Mouse (Mus musculus): ENCODE measurements at regions not wholly inside any gene's neighbourhood (a gene's known extent, or its start where the extent isn't known, plus 50 kb on each side); places are given as distances from the start of the nearest gene placed in this dataset.

DNA sequence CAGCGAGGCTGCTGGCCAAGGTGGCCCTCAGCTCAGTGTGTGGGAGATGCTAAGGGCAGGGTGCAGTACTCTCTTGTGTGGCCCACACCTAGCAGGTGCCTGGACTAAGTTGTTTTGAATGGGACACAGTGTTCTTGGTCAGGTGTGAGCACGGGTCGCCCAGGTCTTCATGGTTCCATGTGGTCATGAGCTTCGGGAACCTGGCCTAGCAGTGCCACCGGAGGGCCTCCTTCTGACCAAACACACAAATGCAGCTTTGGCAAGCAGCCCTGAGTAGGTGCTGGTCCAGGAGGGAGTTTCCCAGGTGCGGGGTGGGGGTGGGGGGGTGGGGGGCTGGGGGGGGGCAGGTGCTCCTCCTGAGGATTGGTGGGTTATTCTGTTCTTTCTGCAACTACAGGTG is 127.6 kb downstream of the Gadd45g start:
- no peak for DNase-seq (ENCODE audit: low read depth)

GRCm38 (mm10) chr13:51975330-51975729 is 128.9 kb downstream of the Gadd45g start:
- no peak for DNase-seq (ENCODE audit: low read depth)

- peak; percentile 73 for DNase-seq (ENCODE audit: low read depth)
Observed at GRCm38 (mm10) chr13:51975801-51976601, 129.5 kb downstream of the Gadd45g start.

DNA sequence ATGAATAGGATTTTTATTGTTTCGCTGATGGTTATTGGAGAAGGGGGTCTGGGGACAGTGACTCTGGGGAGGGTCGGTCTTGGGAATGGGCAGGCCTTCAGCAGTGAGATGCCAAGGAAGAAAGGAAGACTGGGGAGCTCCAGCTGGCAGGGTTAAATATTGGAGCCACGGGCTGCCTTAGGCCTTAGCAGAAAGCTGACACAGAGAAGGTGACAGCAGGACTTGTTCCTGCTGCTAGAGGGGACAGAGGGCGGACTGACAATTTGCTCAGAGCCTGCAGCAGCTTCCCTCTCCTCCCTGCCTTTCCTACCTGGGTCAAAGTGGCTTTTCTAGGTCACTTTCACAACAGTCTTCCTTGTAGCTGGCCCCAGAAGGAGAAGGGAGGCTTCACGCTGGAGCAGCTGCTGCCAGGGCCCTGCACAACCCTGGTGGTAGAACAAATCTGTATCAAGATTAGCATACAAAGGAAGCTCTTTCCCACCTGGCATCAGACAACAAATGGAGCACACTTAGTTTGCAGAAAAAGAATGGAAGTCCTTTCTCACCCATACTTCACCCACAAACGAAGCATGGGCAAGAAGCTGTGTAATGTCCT is 130.2 kb downstream of the Gadd45g start:
- no peak for DNase-seq (ENCODE audit: low read depth)

DNA sequence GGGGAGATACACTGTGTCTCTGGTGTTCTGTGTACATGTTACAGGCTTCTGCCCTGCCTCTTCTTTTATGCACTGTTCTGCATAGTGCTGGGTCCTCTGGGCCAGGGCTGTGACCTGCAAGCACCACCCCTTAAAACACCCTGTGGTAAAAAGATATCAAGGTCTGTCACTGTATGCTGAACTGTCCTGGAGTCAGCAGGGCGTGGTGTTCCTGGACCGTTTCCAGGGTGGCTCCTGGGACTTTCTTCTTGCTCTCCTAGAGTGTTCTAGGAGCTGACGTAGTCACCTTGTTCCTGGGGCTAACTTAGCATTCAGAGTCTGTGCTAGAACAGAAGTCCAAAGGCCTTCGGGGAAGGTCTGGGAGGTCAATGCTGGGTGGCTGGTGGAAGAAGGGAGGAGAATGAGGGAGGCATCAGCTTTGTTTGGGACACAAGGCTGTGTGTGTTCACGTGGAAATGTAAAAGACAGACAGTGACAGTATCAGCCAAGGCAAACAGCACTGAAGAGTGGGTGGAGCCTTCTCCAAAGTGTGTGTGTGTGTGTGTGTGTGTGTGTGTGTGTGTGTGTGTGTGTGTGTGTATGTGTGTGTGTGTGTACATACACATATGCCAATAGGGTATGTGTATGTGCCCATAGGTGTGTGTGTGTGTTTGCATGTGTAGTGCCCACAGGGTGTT is 133.0 kb downstream of the Gadd45g start:
- no peak for DNase-seq (ENCODE audit: low read depth)

GRCm38 (mm10) chr13:51980344-51980743 is 133.9 kb downstream of the Gadd45g start:
- no peak for DNase-seq (ENCODE audit: low read depth)

DNA sequence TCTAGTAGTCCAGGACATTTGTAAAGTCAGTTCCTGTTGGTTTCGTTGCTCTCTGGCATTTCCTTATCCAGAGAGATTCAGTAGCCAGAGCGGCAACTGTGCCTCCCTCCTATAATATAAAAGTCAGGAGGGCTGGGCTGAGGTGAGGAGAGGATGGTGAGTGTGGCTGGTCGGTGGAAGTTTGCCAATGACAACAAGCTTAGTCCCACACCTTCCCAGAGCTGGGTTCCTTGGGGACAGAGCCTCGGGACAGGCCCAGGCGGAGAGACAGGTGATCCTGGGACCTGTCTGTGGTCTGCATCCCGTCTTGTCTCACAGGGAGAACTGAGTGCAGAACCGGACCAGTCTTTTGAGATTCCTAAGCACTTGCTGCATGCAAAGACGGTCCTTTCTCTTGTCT is 136.5 kb downstream of the Gadd45g start:
- DNase-seq (ENCODE audit: low read depth), result no peak

DNA sequence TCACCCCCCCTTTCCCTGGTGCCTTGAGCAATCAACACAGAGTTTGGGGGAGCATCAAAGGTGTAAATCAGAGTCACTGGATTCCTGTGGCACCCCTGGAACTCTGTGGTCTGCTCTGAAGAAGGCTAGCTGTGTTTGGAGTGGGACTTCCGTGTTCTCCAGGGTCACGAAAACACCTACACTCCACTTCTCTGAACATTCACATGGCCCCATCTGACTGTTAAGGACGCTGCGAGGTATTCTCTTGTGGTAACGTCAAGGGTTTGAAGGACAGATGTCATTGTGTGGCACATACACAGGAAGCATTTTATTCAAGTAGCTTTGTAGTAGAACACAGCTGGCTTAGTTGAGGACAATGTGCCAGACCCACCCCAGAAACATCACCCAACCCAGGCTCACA is 137.1 kb downstream of the Gadd45g start:
- DNase-seq (ENCODE audit: low read depth), result no peak

GRCm38 (mm10) chr13:51991339-51991738 is 144.9 kb downstream of the Gadd45g start:
- DNase-seq (ENCODE audit: low read depth), result no peak

DNA sequence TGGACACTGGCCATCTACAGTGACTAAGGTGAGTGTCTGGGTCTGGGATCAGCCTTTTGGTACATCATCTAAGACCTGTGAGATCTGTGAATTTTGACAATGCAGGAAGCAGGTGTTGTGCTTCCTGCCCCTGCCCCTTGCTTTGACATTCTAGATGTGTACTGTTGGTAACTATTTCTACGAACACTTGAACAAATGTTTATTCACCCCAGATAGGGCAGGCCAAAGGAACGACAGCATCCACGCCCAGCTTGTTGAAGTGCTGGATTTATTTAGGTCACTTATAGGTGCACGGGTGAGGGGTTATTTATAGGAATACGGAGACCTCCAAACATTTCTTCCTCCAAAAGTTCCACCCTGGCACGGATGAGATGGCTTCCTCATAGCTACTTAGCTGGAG is 146.4 kb downstream of the Gadd45g start:
- DNase-seq (ENCODE audit: low read depth), result no peak

DNA sequence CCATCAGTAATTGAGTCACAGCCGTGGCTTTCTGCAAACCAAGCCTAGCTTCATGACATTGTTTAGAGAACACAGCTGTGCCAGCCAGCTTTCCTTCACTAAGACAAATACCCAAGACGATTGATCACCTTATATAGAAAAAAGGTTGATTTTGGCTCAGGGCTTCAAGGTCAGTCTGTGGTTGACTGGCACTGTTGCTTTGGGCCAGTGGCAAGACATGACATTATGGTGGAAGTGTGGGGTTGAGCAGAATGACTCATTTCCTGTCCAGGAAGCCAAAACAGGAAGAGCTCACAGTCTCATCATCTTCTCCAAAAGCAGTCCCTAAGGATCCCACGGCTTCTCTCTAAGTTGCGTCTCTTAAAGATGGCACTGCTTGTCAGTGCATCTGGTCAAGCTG is 149.7 kb downstream of the Gadd45g start:
- DNase-seq (ENCODE audit: low read depth), result peak; percentile 73

GRCm38 (mm10) chr13:51998542-51998941 is 152.1 kb downstream of the Gadd45g start:
- DNase-seq (ENCODE audit: low read depth), result no peak

DNA sequence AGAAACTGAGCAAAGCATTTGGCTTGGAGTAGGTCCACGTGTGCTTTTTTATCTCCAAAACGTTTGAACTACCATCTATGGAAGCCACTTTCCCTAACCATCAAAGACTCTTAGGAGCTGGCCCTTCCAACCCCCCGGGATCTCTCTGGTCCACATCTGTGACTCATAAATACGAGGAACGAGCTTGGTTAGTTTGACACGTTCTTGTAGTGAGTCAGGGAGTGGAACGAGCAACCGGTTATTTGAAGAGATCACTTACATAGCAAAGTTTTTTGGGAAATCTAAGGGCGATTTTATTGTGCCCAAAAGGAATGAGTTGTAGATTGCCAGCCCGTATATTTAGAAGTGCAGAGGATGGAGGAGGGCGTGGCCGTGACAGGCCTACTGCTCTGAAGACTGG is 155.3 kb downstream of the Gadd45g start:
- DNase-seq (ENCODE audit: low read depth), result no peak

DNA sequence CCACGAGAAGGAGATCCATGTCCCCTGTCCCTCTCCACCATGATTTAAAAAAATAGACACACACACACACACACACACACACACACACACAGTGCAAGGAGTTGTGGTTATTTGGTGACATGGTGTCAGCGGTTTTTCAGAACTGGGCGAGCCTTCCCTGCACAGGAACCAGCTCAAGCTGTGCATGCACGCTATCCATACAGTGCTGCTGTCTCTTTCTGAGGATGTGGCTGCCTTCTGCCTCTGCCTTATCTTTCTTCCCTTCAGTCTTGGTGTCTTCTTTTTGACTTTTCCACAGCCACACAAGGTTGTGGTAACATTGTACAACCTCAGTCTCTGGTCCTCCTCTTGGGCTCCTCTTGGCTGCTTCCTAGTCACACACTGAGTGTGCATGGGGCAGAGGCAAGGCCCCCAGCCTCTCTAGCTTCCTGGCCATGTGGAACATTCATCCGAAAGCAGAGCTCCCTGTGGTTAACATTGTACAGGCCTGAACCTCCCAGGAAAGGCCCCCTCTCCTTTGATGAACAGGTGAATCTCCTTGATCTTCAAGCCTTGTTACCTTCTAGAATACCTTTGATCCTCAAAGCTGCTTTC is 157.6 kb downstream of the Gadd45g start:
- DNase-seq (ENCODE audit: low read depth), result peak; percentile 59

- DNase-seq (ENCODE audit: low read depth), result no peak
Observed at GRCm38 (mm10) chr13:52007585-52008395, 161.3 kb downstream of the Gadd45g start.

DNA sequence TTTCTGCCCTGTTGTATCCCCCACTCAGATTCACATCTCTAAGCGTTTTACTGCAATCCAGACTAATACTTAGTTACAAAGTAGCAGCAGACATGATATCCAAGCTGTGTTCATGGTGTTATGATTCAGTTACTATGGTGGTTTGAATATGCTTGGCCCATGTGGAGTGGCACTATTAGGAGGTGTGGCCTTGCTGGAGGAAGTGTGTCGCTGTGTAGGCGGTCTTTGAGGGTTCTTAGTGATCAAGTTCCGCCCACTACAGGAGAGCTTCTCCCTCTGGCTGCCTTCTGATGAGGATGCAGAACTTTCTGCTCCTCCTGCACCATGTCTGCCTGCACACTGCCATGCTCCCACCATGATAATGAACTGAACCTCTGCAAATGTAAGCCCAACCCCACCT is 162.8 kb downstream of the Gadd45g start:
- DNase-seq (ENCODE audit: low read depth), result peak; percentile 11

GRCm38 (mm10) chr13:52009766-52010165 is 163.3 kb downstream of the Gadd45g start:
- DNase-seq (ENCODE audit: low read depth), result no peak

DNA sequence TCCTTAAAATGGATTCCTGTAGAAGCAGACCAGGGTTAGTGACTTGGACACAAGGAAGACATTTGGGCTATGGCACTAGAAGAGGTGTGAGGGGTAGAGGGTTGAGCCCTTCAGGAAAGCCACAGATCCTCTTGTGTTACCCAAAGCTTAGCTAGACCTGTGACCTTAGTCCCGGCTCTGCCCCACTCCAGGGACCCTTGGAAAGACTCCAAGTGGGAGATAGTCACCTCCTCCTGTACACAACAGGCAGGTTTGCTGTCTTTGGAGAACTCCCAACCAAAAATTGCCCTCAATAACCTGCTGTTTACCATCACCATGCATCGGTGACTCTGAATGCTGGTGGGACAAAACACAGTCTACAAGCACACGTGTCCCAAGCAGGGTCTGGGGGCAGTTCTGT is 164.5 kb downstream of the Gadd45g start:
- DNase-seq (ENCODE audit: low read depth), result no peak

GRCm38 (mm10) chr13:52013182-52013581 is 166.7 kb downstream of the Gadd45g start:
- DNase-seq (ENCODE audit: low read depth), result no peak

DNA sequence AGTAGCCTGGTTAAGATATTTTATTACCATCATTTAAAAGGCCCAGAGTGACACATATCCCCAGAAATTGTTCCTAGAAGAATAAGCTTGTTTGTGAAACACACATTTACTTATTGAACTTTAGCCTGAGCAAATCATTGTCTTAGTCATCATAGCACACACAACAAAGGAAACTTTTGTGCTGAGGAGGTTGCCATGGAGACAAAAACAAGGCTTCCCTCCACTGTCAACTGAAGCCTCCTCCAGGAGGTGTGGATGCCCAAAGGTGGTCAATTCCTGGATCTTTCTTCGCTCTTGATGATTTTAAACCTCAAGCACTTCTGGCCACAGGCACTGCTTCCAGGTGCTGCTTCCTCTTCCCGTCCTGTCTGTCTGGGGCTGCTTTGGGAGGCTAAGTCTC is 167.3 kb downstream of the Gadd45g start:
- DNase-seq (ENCODE audit: low read depth), result no peak

DNA sequence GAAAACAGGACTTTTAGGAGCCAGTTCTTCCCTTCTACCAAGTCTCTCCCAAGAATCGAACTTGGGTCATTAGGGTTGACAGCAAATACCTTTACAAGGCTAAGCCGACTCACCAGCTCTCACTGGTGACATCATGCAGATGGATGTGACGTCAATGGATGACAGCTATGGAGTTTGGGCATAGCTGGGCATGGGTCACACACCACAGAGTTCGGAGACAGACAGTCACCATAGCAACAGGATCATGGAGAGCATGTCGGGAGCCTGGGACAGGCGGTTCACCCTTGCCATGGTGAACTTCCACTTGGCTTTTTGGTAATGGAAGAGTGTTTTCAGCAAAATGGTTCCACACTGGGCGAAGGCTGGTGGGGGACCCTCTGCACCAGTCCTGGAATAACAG is 168.1 kb downstream of the Gadd45g start:
- no peak for DNase-seq (ENCODE audit: low read depth)

DNA sequence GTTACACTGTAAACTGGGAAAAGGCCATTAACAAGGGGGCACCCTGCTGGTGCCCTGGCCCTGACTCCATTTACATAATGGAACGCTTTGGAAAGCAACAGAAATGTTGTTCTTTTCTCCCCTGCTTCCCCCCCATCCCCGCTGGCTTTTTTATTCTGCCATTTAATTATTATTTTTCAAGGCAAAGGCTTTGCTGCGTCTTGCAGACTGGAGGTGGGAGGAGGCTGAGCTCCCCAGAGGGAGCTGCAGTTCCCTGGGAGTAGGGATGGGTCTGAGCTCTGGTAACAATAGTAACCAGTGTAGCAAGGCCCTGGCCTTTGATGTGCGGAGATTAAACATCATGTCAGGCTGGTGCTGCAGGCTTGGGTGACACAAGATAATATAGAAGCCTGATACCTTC is 168.6 kb downstream of the Gadd45g start:
- no peak for DNase-seq (ENCODE audit: low read depth)

All from 416B (cell line).